Mouse (Mus musculus): ENCODE measurements at regions not wholly inside any gene's neighbourhood (a gene's known extent, or its start where the extent isn't known, plus 50 kb on each side); places are given as distances from the start of the nearest gene placed in this dataset.

DNA sequence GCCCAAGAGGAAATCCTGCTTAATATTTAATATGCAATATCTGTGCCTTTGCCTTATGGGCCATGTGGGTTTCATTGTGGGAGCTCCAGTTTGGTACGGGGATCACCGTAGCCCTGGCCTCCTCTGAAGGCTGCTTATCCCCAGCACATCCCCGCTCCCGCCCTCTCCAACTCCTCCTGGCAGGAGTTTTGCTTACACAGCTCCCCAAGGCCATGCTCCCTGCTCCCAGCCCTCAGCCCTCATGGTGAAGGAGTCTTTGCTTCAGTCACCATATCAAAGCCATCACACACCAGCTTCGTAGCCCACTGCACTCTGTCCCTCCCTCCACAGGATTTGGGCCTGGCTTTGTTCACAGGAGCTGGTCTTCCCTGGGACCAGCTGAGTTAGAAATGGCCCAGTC, 142.0 kb downstream of the Cdh26 start:
- Histone ChIP-seq H3K27me3 (peaks cover 17% of the 10 kb centered on the region), H3K9ac (no peak overlapping the region), H3K4me2 (no peak overlapping the region), H3K36me3 (no peaks in the 10 kb centered on the region), H3K27ac (no peak overlapping the region), H3K4me3 (no peak overlapping the region), H3K4me1 (peaks cover 8% of the 10 kb centered on the region), H3K9me3 (no peaks in the 10 kb centered on the region)
- ATAC-seq (ENCODE audit: borderline replicate concordance, extremely low read depth, low FRiP score, low TSS enrichment): no peak
- 45% methylated on average over 5 of the region's 5 CpGs for WGBS

DNA sequence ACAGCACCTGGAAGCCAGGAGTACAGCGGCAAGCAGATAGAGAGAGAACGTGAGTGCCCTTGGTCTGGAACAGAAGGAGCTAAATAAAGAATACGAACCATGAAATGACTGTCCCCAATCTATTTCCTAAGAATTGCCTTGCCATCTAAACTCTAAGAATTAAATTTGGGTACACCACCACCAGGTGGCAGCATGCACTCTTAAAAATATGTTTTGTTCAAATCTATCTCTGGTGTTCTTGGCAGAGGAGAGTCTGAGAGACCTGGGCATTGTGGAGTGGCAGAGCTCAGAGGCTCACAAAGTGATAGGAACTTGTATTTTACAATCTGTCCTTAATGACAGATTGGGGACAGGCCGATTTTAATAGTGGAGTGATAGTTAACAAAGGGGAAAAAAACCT, 144.5 kb downstream of the Cdh26 start:
- no peaks in the 10 kb centered on the region for H3K36me3 ChIP-seq
- 35% methylated on average over 4 of the region's 4 CpGs for whole genome bisulfite sequencing
- no peak overlapping the region for H3K9ac ChIP-seq
- no peak overlapping the region for H3K4me2 ChIP-seq
- H3K4me1 ChIP-seq: peaks cover 8% of the 10 kb centered on the region
- H3K4me3 ChIP-seq: no peak overlapping the region
- no peak for ATAC-seq (ENCODE audit: borderline replicate concordance, extremely low read depth, low FRiP score, low TSS enrichment)
- H3K27me3 ChIP-seq: peaks cover 22% of the 10 kb centered on the region
- no peaks in the 10 kb centered on the region for H3K9me3 ChIP-seq
- no peak overlapping the region for H3K27ac ChIP-seq

- Histone ChIP-seq H3K4me2 (no peak overlapping the region), H3K27ac (no peak overlapping the region), H3K9me3 (no peaks in the 10 kb centered on the region), H3K4me3 (no peak overlapping the region), H3K36me3 (no peaks in the 10 kb centered on the region), H3K4me1 (peaks cover 8% of the 10 kb centered on the region), H3K27me3 (peaks cover 26% of the 10 kb centered on the region), H3K9ac (no peak overlapping the region)
- WGBS: 29% methylated on average over 6 of the region's 6 CpGs
- no peak for ATAC-seq (ENCODE audit: borderline replicate concordance, extremely low read depth, low FRiP score, low TSS enrichment)
Measured at GRCm38 (mm10) chr2:178575403-178575802, 145.1 kb downstream of the Cdh26 start.

DNA sequence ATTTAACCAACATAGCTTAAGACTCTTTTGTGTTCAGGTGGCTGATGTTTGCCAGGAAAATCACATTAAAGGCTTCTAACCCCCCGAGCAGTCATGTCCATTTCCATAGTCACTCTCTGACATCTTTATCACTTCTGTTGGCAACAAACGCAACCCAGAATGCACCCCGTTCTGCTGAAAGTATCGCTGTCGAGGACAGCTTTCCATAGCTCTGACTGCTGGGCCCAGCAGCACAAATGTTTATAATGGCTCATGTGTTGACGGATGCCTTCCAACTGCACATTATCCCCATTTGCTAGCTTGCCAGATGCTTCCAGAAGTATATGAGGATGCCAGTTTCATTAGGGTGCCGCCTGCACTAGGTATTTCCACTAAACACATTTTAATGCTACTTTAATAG, 145.7 kb downstream of the Cdh26 start:
- Histone ChIP-seq H3K9ac (no peak overlapping the region), H3K4me3 (no peak overlapping the region), H3K9me3 (no peaks in the 10 kb centered on the region), H3K4me2 (no peak overlapping the region), H3K36me3 (no peaks in the 10 kb centered on the region), H3K27me3 (peaks cover 26% of the 10 kb centered on the region), H3K4me1 (peaks cover 8% of the 10 kb centered on the region), H3K27ac (no peak overlapping the region)
- ATAC-seq (ENCODE audit: borderline replicate concordance, extremely low read depth, low FRiP score, low TSS enrichment): peak; percentile 50; the same call in 1 of the 2 replicates
- WGBS: 32% methylated on average over 7 of the region's 7 CpGs

- H3K27ac ChIP-seq: no peak overlapping the region
- H3K4me1 ChIP-seq: peaks cover 8% of the 10 kb centered on the region
- H3K4me3 ChIP-seq: no peak overlapping the region
- H3K27me3 ChIP-seq: peaks cover 28% of the 10 kb centered on the region; the same call in 1 of the 2 replicates
- H3K36me3 ChIP-seq: no peaks in the 10 kb centered on the region
- 58% methylated on average over 6 of the region's 6 CpGs for WGBS
- no peaks in the 10 kb centered on the region for H3K9me3 ChIP-seq
- H3K9ac ChIP-seq: no peak overlapping the region
- ATAC-seq (ENCODE audit: borderline replicate concordance, extremely low read depth, low FRiP score, low TSS enrichment): no peak
- no peak overlapping the region for H3K4me2 ChIP-seq
Measured at GRCm38 (mm10) chr2:178579571-178579970, 149.2 kb downstream of the Cdh26 start.

DNA sequence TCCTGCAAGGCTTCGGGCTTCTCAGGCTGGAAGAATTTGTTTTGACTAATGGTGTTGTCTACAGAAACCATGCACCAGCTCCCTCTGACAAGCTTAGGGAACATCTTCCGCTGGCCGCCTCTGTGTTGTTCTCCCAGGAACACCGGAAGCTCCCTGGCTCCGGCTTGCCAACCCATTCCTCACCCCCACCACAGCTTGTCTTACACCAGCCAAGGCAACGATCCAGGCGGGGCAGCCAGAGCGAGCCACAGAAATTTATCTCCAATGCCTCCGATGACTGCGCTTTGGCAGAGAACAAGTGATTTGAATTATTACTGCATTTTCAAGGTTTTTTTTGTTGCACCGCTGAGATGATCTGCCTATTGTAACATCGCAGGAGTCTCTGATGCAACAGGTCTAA, 151.0 kb downstream of the Cdh26 start:
- Histone ChIP-seq H3K27ac (no peak overlapping the region), H3K36me3 (no peaks in the 10 kb centered on the region), H3K4me1 (no peaks in the 10 kb centered on the region), H3K27me3 (peaks cover 33% of the 10 kb centered on the region; the same call in 1 of the 2 replicates), H3K4me3 (no peak overlapping the region), H3K9me3 (no peaks in the 10 kb centered on the region), H3K9ac (no peak overlapping the region), H3K4me2 (no peak overlapping the region)
- no peak for ATAC-seq (ENCODE audit: borderline replicate concordance, extremely low read depth, low FRiP score, low TSS enrichment)
- WGBS: 52% methylated on average over 12 of the region's 12 CpGs

DNA sequence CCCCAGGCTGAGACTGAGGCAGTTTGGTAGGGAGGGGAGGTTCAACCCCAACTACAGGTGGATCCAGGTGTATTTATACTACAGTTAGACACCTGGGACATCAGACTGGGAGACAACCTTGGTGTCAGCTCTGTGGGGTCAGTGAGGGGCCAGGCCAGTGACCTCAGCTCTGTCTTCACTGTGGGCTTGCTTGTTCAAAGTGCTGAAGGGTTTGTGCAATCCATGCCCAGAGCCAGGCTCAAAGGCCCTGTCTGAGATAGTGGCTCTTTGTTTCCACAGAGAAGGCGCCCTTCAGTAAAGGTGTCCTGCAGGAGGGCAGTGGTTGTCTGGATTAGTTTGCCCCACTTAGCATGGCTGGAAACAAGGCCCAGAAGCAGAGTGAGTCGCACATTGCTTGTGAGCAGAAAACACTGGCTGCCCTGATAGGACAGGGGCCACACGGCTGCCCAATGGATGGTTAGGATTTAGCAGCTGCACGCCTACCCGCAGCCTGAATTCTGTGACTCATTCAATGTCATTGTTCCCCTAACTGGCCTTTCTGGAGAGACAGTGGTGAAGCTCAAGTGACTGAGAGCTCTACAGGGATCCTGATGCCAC, 154.7 kb downstream of the Cdh26 start:
- no peak overlapping the region for H3K27ac ChIP-seq
- no peak overlapping the region for H3K4me3 ChIP-seq
- ATAC-seq (ENCODE audit: borderline replicate concordance, extremely low read depth, low FRiP score, low TSS enrichment): no peak
- WGBS: 58% methylated on average over 5 of the region's 5 CpGs
- no peaks in the 10 kb centered on the region for H3K36me3 ChIP-seq
- no peaks in the 10 kb centered on the region for H3K9me3 ChIP-seq
- peaks cover 25% of the 10 kb centered on the region; the same call in 1 of the 2 replicates for H3K27me3 ChIP-seq
- H3K4me1 ChIP-seq: no peaks in the 10 kb centered on the region
- H3K4me2 ChIP-seq: no peak overlapping the region
- H3K9ac ChIP-seq: no peak overlapping the region

DNA sequence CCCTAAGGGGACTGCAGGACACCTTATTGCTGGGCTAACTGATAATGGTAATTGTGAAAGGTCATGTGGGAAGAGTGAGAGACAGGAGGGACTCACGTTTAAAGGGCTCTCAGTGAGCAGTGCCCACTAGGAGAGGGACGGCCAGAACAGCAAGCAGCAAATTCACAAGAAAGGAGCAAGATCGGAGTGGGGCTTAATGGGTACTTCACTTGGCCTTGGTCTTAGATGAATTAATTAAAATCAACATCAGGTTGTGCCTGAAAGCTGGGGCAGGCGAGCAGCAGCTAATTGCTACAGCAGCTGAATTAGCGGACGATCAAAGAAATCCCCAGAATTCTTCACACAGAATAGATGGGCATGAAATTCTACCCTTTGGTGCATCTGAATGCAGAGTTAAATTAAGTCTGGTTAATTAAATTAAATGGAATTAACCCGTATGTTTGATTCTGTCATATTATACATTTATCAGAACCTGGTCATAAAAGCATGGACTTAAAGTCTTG, 156.9 kb downstream of the Cdh26 start:
- H3K9me3 ChIP-seq: no peaks in the 10 kb centered on the region
- H3K9ac ChIP-seq: no peak overlapping the region
- no peaks in the 10 kb centered on the region for H3K4me1 ChIP-seq
- ATAC-seq (ENCODE audit: borderline replicate concordance, extremely low read depth, low FRiP score, low TSS enrichment): no peak
- H3K36me3 ChIP-seq: no peaks in the 10 kb centered on the region
- no peak overlapping the region for H3K4me3 ChIP-seq
- no peak overlapping the region for H3K27ac ChIP-seq
- no peak overlapping the region for H3K4me2 ChIP-seq
- peaks cover 15% of the 10 kb centered on the region; the same call in 1 of the 2 replicates for H3K27me3 ChIP-seq
- 75% methylated on average over 7 of the region's 7 CpGs for WGBS

DNA sequence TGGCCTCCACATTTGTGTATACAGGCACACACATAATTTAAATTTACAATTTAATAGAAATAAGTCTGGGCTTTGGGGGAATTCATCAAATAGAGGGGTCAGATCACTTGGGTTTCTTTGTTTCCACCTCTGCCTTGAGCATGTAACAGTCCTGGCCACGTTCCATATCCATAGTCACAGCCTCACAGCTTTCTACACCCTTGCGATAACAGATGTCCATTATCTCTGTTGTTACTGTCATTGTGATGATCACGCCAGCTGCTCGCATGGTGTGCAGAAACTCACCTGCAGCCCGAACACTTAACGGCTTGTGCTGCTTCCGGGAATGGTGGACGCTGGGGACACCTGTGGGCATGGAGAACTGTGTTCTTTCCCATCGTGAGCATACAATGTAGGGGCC, 163.4 kb downstream of the Cdh26 start:
- WGBS: 63% methylated on average over 9 of the region's 9 CpGs
- ATAC-seq (ENCODE audit: borderline replicate concordance, extremely low read depth, low FRiP score, low TSS enrichment): no peak

GRCm38 (mm10) chr2:178594177-178594576, 163.8 kb downstream of the Cdh26 start:
- no peak for ATAC-seq (ENCODE audit: borderline replicate concordance, extremely low read depth, low FRiP score, low TSS enrichment)

More for the DNA sequence above, 163.4 kb downstream of the Cdh26 start:
- H3K9me3 ChIP-seq: no peaks in the 10 kb centered on the region
- H3K4me1 ChIP-seq: no peaks in the 10 kb centered on the region
- H3K4me3 ChIP-seq: no peak overlapping the region
- no peak overlapping the region for H3K27ac ChIP-seq
- H3K9ac ChIP-seq: no peak overlapping the region
- H3K4me2 ChIP-seq: no peak overlapping the region
- H3K27me3 ChIP-seq: peaks cover 47% of the 10 kb centered on the region
- no peaks in the 10 kb centered on the region for H3K36me3 ChIP-seq

DNA sequence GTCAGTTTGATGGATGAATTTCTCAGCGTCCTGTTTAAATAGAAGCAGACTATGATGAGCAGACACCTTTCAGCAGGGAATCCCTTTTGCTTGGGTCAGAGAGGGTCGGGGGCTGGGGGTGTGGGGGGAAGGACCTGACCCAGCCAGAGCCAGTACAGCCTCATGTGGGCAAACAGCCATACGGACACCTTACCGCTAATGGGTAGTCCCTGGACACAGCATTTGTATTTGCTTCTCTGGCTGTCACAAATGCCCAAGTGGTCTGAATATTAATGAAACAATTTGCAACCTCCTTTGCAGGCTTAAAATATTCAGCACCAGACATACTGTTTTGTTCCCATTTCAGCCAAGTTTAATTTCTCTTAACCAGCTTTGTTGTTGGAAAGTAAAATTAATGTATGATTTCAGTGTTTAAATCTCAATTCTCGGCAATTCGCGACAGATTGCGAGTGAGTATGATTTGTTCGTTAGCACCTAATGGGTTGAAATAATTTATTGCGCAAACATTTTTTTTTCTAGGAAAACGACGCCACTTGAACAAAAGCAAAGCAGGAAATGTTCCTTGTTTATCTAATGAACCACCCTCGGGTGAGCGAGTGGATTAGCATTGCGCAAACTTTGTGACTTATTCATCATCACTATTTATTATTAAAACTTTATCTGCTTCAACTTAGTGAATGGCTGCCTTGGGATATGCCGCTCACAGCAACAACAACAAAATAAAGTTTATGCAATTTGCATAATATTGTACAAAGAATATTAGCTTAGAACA, 166.2 kb downstream of the Cdh26 start:
- H3K9me3 ChIP-seq: no peaks in the 10 kb centered on the region
- H3K36me3 ChIP-seq: no peaks in the 10 kb centered on the region
- WGBS: 40% methylated on average over 16 of the region's 16 CpGs
- no peak for ATAC-seq (ENCODE audit: borderline replicate concordance, extremely low read depth, low FRiP score, low TSS enrichment)
- H3K27me3 ChIP-seq: peaks cover 55% of the 10 kb centered on the region
- no peaks in the 10 kb centered on the region for H3K4me1 ChIP-seq
- H3K27ac ChIP-seq: no peak overlapping the region
- H3K4me3 ChIP-seq: no peak overlapping the region
- H3K9ac ChIP-seq: no peak overlapping the region
- H3K4me2 ChIP-seq: no peak overlapping the region

More at GRCm38 (mm10) chr2:178594177-178594576, 163.8 kb downstream of the Cdh26 start:
- Histone ChIP-seq H3K27me3 (peaks cover 51% of the 10 kb centered on the region), H3K4me3 (no peak overlapping the region), H3K9me3 (no peaks in the 10 kb centered on the region), H3K4me2 (no peak overlapping the region), H3K9ac (no peak overlapping the region), H3K27ac (no peak overlapping the region), H3K36me3 (no peaks in the 10 kb centered on the region), H3K4me1 (no peaks in the 10 kb centered on the region)
- 30% methylated on average over 6 of the region's 6 CpGs for WGBS

DNA sequence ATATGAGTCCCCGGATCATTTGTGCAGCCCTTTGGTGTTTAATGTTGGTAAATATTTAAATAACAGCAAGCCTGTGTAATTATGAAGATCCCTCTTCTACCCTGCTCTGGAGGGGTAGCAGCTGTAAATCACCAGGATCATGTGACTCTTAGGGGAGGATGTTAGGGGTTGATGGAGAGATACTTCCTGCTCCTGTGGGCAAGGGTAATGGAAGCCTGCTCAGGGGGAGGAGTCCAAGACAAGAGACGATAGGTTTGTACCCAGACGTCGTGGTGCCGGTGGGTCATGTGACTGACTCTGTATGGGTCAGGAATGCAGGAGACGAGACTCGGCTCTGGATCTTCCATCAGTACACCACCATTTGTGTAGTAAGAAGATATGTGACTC, 166.7 kb downstream of the Cdh26 start:
- no peak for ATAC-seq (ENCODE audit: borderline replicate concordance, extremely low read depth, low FRiP score, low TSS enrichment)
- Histone ChIP-seq H3K27me3 (peaks cover 60% of the 10 kb centered on the region), H3K9me3 (no peaks in the 10 kb centered on the region), H3K4me1 (no peaks in the 10 kb centered on the region), H3K4me3 (no peak overlapping the region), H3K9ac (no peak overlapping the region), H3K4me2 (no peak overlapping the region), H3K36me3 (no peaks in the 10 kb centered on the region), H3K27ac (no peak overlapping the region)
- WGBS: 32% methylated on average over 7 of the region's 7 CpGs

Data from lung, embryonic 15.5 days (tissue).